Mouse (Mus musculus) urinary bladder, adult 2 months (tissue): ENCODE results near the gene Aldh3b1. TPM values are rescaled to one million over a fixed set of nuclear protein-coding genes. Genes with fewer than 3 reads are reported as not detected.
"Not testable (repeated sequence)": the region's sequence is repeated elsewhere in the genome, so short reads cannot be mapped to it uniquely, and the experiment has no call there.

ENCODE experiments used
- DNase-seq: peaks from one replicate; pipeline ENCODE4 v3.0.0; 2022; ENCODE audit warnings: low spot score
- polyA plus RNA-seq: library from polyadenylated mRNA; depleted of rRNA; stranded (reverse); fragments of >200 nt; gene quantifications from 2 replicates; pipeline ENCODE4 v1.2.3, GENCODE M21; 2012; rRNA removed

The Aldh3b1 gene
- polyA plus RNA-seq: 6.8 TPM in 2 replicates

- peak; percentile 64 for DNase-seq
Observed at GRCm38 (mm10) chr19:3929211-3929941, at the start of gene Aldh3b1. TSS of gene Aldh3b1 (minus strand) at chr19:3929808.

GRCm38 (mm10) chr19:3975866-3976265 is 46.3 kb upstream of the Aldh3b1 start:
- no peak for DNase-seq

GRCm38 (mm10) chr19:3974608-3975007 is 45.0 kb upstream of the Aldh3b1 start:
- not testable (repeated sequence) for DNase-seq

GRCm38 (mm10) chr19:3972229-3972628 is 42.6 kb upstream of the Aldh3b1 start, which contains the start of gene Aldh3b2:
TSS of gene Aldh3b2 (plus strand) at chr19:3972328.
- DNase-seq: no peak

- no peak for DNase-seq
Observed at GRCm38 (mm10) chr19:3967258-3967657, 37.6 kb upstream of the Aldh3b1 start.

GRCm38 (mm10) chr19:3966330-3967075 is 36.9 kb upstream of the Aldh3b1 start:
- no peak for DNase-seq

- no peak for DNase-seq
Observed at GRCm38 (mm10) chr19:3964030-3964429, 34.4 kb upstream of the Aldh3b1 start.

GRCm38 (mm10) chr19:3962469-3962868 is 32.9 kb upstream of the Aldh3b1 start:
- DNase-seq: no peak

- DNase-seq: not testable (repeated sequence)
Observed at GRCm38 (mm10) chr19:3961805-3962204, 32.2 kb upstream of the Aldh3b1 start.

GRCm38 (mm10) chr19:3960211-3960610 is 30.6 kb upstream of the Aldh3b1 start:
- DNase-seq: no peak

GRCm38 (mm10) chr19:3959030-3959429 is 29.4 kb upstream of the Aldh3b1 start:
- no peak for DNase-seq

GRCm38 (mm10) chr19:3958470-3958869 is 28.9 kb upstream of the Aldh3b1 start, which contains the start of gene Aldh3b3:
TSS of gene Aldh3b3 (plus strand) at chr19:3958645.
- no peak for DNase-seq

- DNase-seq: not testable (repeated sequence)
Observed at GRCm38 (mm10) chr19:3957296-3958036, 27.9 kb upstream of the Aldh3b1 start.

- no peak for DNase-seq
Observed at GRCm38 (mm10) chr19:3955804-3956203, 26.2 kb upstream of the Aldh3b1 start.

- no peak for DNase-seq
Observed at GRCm38 (mm10) chr19:3955033-3955432, 25.4 kb upstream of the Aldh3b1 start.

- no peak for DNase-seq
Observed at GRCm38 (mm10) chr19:3952099-3952498, 22.5 kb upstream of the Aldh3b1 start.

- no peak for DNase-seq
Observed at GRCm38 (mm10) chr19:3951461-3951860, 21.9 kb upstream of the Aldh3b1 start.

GRCm38 (mm10) chr19:3950331-3950730 is 20.7 kb upstream of the Aldh3b1 start:
- DNase-seq: no peak

GRCm38 (mm10) chr19:3948546-3948945 is 18.9 kb upstream of the Aldh3b1 start:
- DNase-seq: no peak

GRCm38 (mm10) chr19:3947813-3948212 is 18.2 kb upstream of the Aldh3b1 start:
- DNase-seq: no peak

GRCm38 (mm10) chr19:3946715-3947114 is 17.1 kb upstream of the Aldh3b1 start:
- no peak for DNase-seq

- DNase-seq: no peak
Observed at GRCm38 (mm10) chr19:3945872-3946564, 16.4 kb upstream of the Aldh3b1 start.
